Mouse (Mus musculus): ENCODE results near the gene Pepd.

The Pepd gene

DNA sequence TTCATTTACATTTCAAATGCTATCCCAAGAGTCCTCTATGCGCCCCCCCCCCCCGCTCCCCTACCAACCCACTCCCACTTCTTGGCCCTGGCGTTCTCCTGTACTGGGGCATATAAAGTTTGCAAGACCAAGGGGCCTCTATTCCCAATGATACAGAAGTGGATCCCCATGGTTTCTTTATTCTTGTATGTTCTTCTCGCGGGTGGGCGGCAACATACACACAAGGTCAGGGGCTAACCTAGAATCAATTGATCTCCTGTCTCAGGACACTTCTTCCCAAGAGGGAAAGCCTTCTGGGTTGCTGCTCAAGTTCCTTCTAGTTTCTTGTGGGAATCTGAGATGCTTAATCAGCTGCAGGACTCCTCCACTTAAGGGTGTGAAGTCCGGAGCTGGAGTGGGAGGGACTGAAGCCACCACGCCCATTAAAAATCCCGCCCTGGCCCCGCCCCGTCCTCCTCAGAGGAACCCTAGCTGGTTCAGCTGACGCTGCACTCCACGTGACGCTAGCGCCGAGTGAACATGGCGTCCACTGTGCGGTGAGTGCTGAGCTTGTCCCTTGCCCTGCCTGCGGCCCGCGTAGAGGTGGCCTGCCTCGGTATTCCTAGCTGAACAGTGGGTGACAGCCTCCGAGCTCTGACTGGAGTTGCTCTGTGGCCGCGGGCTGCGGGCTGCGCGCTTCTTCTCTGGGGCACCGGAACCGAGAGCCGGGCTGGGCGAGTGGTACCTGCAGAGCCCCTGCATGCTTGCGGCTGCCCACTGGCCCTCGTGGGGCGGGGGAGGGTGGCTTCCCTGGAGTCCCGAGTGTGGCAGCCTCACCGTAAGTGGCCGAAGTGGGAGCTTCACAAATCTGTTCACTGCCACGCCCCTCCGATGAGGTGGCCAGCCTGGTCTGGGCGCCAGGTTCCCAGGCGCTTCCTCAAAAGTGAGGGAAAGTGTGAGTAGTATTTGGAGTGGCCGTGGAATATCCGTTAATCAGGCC lies at the start of gene Pepd:
Gene Pepd, plus strand, starts transcription at position 461 of the 979 bp plus-strand sequence.
- in situ Hi-C loops (cut with MboI, MseI), result no loop called here

DNA sequence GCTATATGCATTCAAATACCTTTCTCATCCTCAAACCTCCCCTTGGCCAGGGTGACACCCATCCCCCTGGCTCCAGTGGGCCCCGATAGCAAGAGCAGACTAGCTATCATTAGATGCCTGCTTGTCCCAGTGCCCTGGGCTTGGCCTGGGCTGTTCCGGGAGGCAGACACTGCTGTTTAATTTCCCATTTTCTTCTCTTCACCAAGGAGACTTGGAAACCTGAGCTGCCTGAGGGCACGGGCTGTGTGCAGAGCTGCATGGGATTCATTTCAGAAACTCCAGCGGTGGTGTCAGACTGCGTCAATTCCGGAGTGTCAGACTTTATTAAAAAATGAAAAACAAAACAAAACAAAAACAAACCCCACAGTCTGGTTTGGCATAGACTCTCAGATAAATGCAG lies 44.9 kb upstream of the Pepd start:
- in situ Hi-C loops (cut with MboI, MseI), result no loop called here

DNA sequence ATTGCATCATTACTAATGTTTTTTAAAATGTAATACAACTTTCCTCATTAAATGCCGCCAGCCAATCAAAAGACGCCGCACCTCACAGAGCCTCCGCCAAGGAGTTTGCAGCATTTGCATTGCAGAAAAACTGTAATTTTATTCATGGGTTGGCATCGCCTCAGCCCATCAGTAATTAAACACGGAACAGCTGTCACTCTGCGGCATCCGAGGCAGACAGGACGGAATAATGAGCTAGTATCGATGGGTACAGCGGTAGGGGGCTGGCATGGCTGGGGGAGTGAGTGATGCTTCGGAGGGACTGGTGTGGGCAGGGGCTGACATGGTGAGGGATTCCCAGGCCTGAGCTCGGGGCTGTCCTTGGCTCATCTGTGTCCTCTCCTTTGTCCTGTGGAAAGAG lies 42.5 kb upstream of the Pepd start:
- in situ Hi-C loops (cut with MboI, MseI), result no loop called here

DNA sequence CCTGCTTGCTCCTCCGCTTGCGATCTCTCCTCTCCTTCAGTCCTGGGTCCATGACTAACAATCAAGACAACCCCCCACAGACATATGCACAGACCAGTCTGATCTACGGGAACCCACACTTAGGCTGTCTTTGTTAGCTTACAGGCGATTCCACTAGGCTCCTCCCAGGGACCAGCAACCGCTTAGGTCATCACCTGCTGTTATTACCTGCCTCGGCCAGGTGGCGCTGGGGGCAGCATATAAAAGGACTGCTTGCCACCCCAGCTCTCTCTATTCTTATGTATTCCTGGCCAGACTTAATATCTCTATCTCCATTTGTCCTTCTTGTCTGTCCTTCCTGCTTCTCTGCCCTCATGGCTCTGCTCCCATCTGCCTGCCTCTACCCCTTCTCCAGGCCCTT lies 35.4 kb upstream of the Pepd start:
- in situ Hi-C loops (cut with MboI, MseI), result no loop called here

DNA sequence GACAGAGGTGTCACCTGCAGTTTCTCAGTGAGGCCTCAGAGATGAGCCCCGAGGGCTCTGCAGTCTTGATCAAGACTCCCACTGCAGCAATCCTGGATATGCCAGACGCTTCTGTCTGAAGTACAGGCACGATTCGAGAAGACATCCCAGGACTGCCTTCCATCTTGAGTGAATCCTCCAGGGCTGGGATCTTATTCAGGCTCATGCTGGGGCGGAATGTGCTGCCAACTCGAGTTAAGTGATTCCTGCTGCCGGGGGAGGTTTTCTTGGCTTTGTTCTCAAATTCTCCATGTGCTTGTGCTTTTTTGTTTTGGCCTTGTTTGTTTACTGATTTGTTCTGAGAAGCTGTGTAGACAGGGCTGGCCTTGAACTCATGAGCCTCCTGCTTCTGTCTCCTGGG lies 34.4 kb upstream of the Pepd start:
- in situ Hi-C loops (cut with MboI, MseI), result no loop called here

DNA sequence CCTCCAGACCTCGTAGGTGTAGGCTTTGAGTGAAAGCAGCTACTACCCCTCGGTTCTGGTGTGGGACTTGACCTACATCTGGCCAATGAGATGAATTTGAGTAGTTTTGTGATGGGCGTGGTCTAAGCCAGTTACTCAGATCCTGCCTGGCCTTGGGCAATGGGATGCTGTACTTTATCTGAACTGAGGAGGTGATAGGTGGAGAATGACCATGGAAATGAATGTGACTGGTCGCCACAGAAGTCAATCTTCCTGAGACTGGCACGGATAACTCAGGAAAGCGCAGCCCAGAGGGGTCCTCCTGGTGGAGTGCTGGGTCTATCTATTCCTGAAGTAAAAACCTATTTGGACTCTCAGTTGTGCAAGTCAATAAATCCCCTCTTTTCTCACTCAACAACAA lies 23.7 kb upstream of the Pepd start:
- in situ Hi-C loops (cut with MboI, MseI), result no loop called here

DNA sequence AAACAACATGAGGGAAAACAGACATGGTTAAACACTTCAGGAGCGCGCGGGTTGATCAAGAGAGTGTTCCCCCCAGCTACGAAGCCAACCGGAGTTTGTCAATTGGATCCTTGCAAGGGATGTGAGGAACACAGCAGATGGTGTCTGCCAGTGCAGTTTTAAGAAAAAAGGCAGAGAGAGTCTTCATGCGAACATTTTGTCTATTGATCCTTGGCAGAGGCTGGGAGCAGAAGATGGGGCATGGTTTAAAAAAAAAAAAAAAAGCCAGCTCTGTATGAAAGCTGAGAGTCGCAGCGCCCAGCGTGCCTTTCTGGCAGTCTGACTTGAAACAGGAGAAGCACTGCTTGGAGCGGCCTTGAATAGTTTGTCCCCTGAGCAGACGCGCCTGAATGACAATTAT lies 23.3 kb upstream of the Pepd start:
- in situ Hi-C loops (cut with MboI, MseI), result no loop called here

DNA sequence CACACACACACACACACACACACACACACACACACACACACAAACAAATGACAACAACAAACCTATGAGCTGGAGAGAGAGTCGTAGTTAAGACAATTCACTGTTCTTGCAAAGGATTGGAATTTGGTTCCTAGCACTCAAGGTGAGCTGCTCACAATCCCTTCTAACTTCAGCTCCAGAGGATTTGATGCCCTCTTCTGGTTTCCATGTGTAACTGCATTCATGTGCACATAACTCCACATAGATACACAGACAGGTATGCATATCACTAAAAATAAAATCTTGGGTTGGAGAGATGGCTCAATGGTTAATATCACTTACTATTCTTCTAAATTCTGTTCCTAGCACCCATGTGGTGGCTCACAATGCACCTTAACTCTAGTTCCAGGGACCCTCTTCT lies 19.3 kb upstream of the Pepd start:
- in situ Hi-C loops (cut with MboI, MseI), result no loop called here

DNA sequence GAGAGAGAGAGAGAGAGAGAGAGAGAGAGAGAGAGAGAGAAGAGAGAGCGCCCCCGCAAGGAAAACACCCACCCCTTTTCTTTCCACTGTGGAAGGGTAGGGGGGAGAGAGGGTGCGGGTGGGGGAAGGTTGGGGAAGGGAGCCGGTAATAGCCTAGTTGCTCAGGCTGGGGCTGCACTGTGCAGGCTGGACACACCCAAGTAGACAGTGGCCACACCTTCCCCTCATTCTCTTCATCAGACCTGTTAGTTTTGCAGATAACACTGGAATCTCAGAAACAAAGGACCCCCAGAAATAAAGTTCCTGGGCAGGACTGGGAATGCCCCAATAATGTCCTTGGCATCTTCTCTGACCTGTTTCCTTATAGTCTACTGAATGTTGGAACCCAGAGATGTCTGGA lies 15.7 kb upstream of the Pepd start:
- in situ Hi-C loops (cut with MboI, MseI), result no loop called here

DNA sequence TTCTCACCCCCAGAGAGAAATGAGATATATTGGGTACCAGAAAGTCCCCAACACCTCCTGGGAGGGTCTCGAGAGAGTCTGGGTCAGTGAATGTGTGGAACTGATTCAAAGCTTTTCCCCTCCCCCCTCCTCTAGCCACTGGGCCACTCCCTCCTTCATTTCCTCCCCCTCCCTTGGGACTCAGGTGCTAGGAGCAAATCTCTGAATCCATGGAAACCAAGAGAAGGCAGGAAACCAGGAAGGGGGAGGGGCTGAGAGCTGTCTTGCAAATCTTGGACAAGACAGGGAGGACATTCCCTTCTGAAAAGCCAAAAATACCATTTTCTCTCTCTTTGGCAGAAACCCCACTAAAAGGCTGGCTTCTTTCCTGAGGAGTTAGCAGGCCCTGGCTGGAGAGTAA lies 15.1 kb upstream of the Pepd start:
- in situ Hi-C loops (cut with MboI, MseI), result no loop called here

DNA sequence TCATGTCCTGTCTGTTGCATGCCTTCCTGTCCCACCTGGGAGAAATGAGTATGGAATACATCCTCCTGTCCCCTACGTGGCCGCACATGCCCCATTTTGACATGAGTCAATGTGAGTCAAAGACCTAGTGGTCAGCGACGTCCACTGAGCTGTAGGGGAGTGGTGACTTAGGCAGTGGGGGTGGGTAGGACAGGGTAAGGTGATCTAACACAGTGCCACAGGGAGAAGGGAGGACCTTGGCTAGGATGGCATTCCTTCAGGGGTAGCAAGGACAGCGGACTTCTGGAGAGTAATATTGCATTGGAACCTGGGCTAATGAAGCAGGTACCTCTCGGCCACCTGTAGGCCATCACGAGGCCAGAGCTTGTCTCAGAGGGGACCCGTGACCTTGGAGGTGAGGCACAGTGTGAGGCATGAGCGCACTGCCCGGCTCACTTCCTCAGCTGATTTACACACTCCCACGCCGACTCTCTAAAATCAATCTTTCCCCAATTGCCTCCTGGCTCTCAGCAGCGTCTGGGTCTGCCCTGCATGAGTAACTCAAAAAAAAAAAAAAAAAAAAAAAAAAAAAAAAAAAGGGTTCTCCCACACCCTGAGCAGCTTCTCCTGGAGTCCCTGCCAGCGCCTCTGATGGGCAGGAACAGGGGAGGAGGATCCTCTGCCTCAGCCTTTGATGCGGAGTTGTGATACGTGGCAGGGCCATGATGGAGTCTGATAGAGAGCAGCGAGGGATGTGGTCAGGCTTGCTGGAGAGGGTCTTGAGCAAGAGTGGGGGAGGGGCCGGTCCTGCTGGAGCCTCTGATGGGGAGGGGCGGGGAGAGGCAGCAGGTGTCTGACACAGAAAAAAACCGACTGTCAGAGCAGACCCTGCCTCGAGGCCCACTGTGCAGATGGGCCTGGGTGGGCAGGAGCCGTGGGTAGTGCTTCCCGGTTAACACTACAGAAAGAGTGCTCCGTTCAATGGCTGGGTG lies 1.8 kb upstream of the Pepd start:
- in situ Hi-C loops (cut with MboI, MseI), result no loop called here

DNA sequence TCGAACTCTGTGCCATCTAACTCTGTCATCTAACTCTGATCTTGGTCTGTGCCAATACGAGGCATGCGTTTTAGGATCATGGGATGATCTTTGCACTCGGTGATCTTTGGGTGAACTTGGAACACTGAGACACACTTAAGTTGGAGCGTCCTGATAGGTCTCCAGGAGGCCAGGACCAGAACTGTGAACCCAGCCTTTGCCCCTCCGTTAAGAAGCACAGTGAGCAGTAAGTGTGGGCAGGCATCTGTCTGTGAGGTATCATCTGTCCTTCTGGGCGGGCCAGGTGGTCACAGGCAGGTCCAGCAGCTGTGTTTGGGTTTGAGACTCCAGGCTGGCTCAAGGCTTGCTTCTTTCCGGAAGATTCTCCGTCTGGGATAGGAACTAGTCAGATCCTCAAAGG lies 1.8 kb downstream of the Pepd start:
- in situ Hi-C loops (cut with MboI, MseI), result no loop called here

DNA sequence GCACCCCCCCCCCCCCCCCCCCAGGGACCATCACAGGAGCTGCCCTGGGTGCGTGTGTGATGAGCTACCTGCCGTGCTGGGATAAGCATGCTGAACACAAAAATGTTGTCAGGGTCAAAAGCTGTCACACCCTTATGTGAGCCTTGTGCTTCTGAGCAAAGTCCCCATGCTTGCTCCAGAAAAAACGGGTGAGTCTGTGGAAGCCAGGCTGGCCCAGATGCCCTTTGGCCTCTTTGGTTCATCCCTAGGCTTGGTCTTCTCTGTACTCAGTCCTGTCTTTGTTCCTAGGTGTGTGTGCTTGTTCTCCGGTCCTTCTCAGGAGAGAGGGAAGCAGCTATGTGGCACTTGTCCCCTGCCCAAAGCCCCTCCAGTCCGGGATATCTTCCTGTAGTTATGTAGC lies 3.4 kb downstream of the Pepd start:
- in situ Hi-C loops (cut with MboI, MseI), result no loop called here

DNA sequence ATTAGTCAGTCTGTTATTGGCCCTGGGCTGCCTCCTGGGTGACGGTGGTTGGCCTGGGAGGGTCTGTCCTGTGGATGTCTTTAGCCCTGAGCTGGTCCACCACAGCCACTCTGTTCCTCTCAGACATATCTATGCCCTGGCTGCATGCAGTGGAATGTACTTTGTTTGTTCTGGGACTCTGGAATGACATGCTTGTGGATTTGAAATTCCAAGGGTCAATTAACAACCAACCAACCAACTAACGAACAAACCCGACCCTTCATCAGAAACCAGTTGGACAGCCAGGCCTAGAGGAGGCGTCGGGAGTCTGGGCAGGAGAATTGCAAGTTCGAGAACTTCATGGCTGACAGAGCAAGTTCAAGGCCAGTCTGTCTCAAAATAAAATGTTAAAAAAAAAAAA lies 5.4 kb downstream of the Pepd start:
- in situ Hi-C loops (cut with MboI, MseI), result no loop called here

DNA sequence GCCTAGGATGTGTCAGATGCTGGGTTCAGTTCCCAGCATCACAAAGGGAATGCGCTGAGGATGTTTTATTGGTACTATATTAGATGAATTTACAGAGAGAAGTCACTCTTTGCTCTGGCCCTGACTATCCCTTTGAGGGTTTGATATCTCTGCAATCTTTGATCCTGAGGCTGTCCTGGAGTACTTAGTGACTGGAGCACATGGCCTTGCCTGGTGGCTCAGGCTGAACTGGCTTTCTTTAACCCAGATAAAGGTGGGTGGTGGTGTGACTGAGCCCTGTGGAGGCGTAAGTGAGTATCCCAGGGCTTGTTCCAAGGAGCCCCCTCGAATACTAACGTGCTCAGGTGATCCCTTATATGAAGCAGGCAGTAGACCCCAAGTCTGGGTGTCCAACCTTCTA lies 5.8 kb downstream of the Pepd start:
- in situ Hi-C loops (cut with MboI, MseI), result no loop called here

DNA sequence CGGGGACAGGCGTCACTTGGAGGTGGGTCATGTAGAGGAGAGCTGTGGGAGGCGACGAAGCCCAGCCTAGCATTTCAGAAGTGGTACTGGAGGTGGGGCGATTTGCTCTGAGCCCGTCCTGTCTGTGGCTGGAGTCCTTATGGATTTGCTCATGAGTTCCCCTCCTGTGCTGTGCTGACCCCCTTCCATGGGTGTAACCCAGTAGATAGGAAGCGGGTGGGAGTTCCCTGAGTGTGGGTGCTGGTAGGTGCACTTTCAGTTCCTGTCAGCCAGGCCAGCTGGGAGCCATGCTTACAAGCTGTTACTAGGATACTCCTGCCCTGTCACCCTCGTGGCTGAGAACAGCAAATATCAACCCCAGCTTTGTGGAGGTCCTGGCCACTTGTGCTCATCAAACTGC lies 6.2 kb downstream of the Pepd start:
- in situ Hi-C loops (cut with MboI, MseI), result no loop called here

DNA sequence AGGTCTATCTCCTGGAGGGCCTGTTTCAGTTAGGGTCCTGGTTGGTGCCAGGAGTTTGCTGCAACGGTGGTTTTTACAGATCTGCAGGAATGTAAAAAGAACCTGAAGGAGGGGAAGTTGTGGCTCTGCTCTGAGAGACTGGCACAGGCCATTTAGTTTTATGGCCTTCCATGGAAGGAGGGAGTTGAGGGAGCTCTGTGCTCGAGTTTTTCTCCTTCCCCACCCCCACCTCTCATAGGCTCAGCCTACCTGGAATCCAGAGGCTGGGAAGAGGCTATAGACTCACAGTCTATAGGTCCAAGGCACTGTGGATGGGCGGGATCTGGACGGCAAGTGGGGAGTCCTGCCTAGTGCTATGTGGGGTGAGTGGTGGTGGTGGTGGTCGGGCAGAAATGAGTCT lies 6.9 kb downstream of the Pepd start:
- in situ Hi-C loops (cut with MboI, MseI), result no loop called here

DNA sequence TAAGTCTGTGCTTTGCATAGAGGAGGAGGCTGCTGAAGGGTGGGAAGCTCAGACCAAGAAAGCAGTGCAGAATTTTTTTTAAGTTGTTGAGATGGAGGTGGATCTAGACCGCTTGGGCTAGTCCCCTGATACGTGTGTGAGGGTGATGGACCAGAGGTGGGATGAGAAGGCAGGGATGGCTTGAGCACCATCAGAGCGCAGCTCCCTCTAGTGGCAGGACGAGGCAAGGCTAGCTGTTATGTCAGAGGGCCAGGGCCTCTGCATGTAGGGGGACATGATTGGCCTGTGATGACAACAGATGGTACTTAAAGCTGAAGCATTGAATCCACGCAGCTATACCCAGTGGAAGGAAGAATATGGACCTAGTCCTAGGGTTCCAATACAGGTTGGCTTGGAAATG lies 7.6 kb downstream of the Pepd start:
- in situ Hi-C loops (cut with MboI, MseI), result no loop called here

DNA sequence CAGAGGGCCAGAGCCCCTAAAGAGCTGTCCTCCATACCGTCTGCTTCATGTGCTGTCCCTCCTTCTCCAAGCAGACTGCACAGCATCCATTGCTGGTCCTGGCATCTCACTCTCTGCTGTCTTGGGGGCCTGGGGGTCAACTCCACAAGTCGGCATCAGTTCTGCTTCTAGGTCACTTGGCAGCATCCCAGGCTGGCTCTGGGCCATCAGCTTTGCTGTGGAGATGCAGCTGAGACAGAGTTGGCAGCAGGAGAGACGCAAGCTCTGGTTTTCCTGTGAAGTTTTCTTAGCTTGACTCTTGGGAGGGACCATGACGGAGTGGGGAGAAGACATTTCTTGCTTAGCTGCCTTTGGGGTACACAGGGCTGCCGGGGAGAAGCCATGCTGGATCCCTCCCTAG lies 13.0 kb downstream of the Pepd start:
- in situ Hi-C loops (cut with MboI, MseI), result no loop called here

DNA sequence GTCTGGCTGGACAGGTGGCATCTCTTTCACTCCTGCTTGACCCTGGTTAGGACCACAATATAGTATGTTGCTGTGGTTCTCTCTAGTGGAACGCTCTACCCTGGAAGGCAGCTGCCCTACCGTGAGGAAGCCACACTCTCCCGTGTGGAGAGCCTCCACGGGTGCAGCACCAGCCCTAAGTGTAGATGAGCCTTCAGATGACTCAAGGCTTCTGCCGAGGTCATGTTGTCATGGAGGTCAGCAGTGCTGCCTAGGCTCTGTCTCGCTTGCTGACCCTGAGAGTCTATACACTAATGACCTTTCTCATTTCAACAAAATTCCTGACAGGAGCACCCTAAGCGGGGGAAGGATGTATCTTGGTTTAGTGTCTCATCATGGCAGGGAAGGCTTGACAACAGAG lies 13.8 kb downstream of the Pepd start:
- in situ Hi-C loops (cut with MboI, MseI), result no loop called here

DNA sequence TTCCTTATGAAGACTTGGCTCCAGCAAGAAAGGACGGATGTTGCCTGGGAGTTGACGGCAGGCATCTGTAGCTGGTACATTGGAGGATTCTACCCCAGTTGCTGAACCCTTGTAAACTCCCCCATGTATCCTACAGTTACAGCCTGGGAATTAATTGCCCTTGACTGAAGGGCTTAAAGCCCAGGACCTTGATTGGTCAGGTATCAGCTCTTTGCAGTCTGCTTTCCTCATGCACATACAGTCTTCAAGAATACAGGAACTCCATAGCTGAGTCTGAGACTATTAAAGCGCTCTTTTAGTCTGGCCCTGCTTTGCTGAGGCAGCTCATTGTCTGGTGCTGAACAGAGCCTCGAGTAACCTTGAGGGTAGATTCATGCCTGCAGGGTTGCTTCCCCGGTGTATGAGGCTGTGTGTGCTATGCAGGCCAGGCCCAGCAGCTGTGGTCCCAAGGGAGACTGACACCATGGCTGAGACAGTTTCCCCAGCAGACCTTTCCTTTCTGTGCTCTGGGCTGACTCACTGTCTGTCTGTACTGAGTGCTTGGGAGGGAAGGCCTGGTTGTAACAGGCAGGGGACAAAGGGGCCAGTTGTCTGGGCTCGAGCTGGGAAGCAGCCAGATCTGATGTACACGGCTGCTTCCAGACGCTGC lies 17.6 kb downstream of the Pepd start:
- in situ Hi-C loops (cut with MboI, MseI), result no loop called here

DNA sequence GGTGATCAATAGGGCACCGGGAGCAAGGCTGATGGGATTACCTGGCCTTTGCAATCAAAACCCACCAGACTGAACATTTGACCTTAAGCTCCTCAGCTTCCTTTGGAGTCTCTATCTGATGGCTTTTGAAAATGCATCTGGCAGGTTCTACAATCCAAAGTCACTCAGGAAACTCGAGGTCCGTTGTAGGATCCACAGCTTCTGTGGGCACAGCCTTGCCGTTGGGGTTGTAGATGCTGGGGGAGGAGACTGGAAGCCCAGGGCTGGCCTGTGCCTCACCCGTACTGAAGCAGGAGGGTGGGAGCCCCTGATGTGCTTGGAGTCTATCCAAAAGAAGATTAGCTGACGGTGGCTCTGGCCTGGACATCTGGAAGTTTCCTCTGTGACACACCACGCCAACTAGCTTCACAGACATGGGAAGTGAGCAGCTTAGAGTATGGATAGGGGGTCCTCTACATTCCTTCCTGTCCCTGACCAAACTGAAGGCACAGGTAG lies 18.1 kb downstream of the Pepd start:
- in situ Hi-C loops (cut with MboI, MseI), result no loop called here

Measured in regulatory T cell (primary cell).